19 mouse cellular contexts compared by ENCODE assay signal in genomic region chr8:83086625-83087024, GRCm38 (mm10).
DNase-seq lines count a peak whose midpoint lies in the region; ATAC-seq lines count a peak whose summit lies in the region.
"Had no signal": no experiment of that assay in that cellular context is flagged by ENCODE, and none has a peak within 500 bp of the region (broad histone marks: within the 10 kb centered on the region; RNA-seq: fewer than 3 reads in every experiment).

No protein-coding gene starts in this region.

- H3K27me3 ChIP-seq in hindbrain, embryonic 10.5 days (ENCODE audit: insufficient read depth, poor library complexity, severe bottlenecking): no peaks in the 10 kb centered on the region
- H3K27me3 ChIP-seq: hindbrain, embryonic 12.5 days; intestine, embryonic 15.5 days; neural tube, embryonic 13.5 days had no signal

- peak; percentile 89 to 90 for ATAC-seq in hematopoietic stem cell, adult 5-6 weeks (replicated peaks in 1 of 2; ENCODE audit: insufficient read depth in 1 of 2, low FRiP score in 2 of 2, low TSS enrichment in 1 of 2, low read depth in 1 of 2, poor library complexity in 2 of 2, severe bottlenecking in 2 of 2)
- ATAC-seq: intestine, embryonic 15.5 days had no signal

- no peaks in the 10 kb centered on the region for H3K9me3 ChIP-seq in hindbrain, embryonic 10.5 days
- H3K9me3 ChIP-seq: embryonic facial prominence, embryonic 10.5 days; hindbrain, embryonic 12.5 days; intestine, embryonic 15.5 days; midbrain, embryonic 10.5 days; neural tube, embryonic 13.5 days had no signal

- H3K4me3 ChIP-seq in hindbrain, embryonic 10.5 days: no peak overlapping the region
- H3K4me3 ChIP-seq: embryonic facial prominence, embryonic 10.5 days; hindbrain, embryonic 12.5 days; intestine, embryonic 15.5 days; midbrain, embryonic 10.5 days; neural tube, embryonic 13.5 days had no signal

- H3K4me1 ChIP-seq in hindbrain, embryonic 10.5 days (replicated peaks): no peaks in the 10 kb centered on the region
- H3K4me1 ChIP-seq: embryonic facial prominence, embryonic 10.5 days; hindbrain, embryonic 12.5 days; intestine, embryonic 15.5 days; neural tube, embryonic 13.5 days had no signal

- WGBS in hindbrain, embryonic 10.5 days: 84% methylated on average over 8 of the region's 8 CpGs

- H3K36me3 ChIP-seq in hindbrain, embryonic 10.5 days: no peaks in the 10 kb centered on the region
- H3K36me3 ChIP-seq: embryonic facial prominence, embryonic 10.5 days; hindbrain, embryonic 12.5 days; intestine, embryonic 15.5 days; midbrain, embryonic 10.5 days; neural tube, embryonic 13.5 days had no signal

- intact Hi-C loops in heart, postnatal 25 days (cut with DNase I): loop anchor here (5.0 to 10.0 kb wide), 2 partner anchors 112 to 309 kb away; no protein-coding TSS in a partner anchor
- intact Hi-C loops in left cerebral cortex, postnatal 10 days (cut with DNase I): loop anchor here (10.0 kb wide), 1 partner anchor 312 kb away; the partner anchor contains the start of gene Zfp330

- H3K27ac ChIP-seq in hindbrain, embryonic 10.5 days: no peak overlapping the region
- H3K27ac ChIP-seq: embryonic facial prominence, embryonic 10.5 days; hindbrain, embryonic 12.5 days; intestine, embryonic 15.5 days; midbrain, embryonic 10.5 days; neural tube, embryonic 13.5 days had no signal

- peak; percentile 26 to 55 for DNase-seq in heart, adult 18-20 months
- DNase-seq in heart, postnatal 25 days (ENCODE audit: low spot score): no peak
- DNase-seq in thymus, postnatal 4 days: peak; percentile 21
- DNase-seq in thymus, adult 18-20 months: no peak
- no peak for DNase-seq in left cerebral cortex, postnatal 10 days (ENCODE audit: extremely low spot score in 1 of 2, low spot score in 2 of 2)
- no peak for DNase-seq in hindbrain, embryonic 10.5 days (ENCODE audit: low spot score)
- no peak for DNase-seq in frontal cortex, postnatal 36 days (ENCODE audit: low spot score in 2 of 2)
- DNase-seq: adrenal gland, postnatal 14 days; cerebellum, adult 2 months; gastrocnemius, postnatal 10 days; lung, adult 18-20 months; lung, postnatal 14 days; right cerebral cortex, adult 18-20 months had no signal

Comparison
In these comparisons a context has a peak if more than half of its experiments do, and no peak if none do; other contexts are left out.
1. DNase-seq: peak in heart, adult 18-20 months (2 of 2) and thymus, postnatal 4 days (single experiment); none in heart, postnatal 25 days (single experiment), thymus, adult 18-20 months (0 of 2), left cerebral cortex, postnatal 10 days (0 of 2), hindbrain, embryonic 10.5 days (single experiment) and frontal cortex, postnatal 36 days (0 of 2).